Mouse (Mus musculus): Measurements from ENCODE around the gene Ddx20.
A peak's percentile ranks its signal among the peaks of the same experiment; 100 is the strongest.
"Not testable (repeated sequence)": the region's sequence is repeated elsewhere in the genome, so short reads cannot be mapped to it uniquely, and the experiment has no call there.

The Ddx20 gene

GRCm38 (mm10) chr3:105705061-105705549 lies 17.7 kb upstream of the Ddx20 start:
- DNase-seq: peak; percentile 53

- DNase-seq: peak; percentile 86
Measured at GRCm38 (mm10) chr3:105704031-105705008, 16.9 kb upstream of the Ddx20 start, which contains the start of gene Inka2. Gene Inka2, plus strand, starts transcription at chr3:105704599.

GRCm38 (mm10) chr3:105703571-105703970 lies 16.2 kb upstream of the Ddx20 start:
- no peak for DNase-seq

- DNase-seq: peak; percentile 21
Measured at GRCm38 (mm10) chr3:105701399-105701798, 14.0 kb upstream of the Ddx20 start.

- not testable (repeated sequence) for DNase-seq
Measured at GRCm38 (mm10) chr3:105700786-105701185, 13.4 kb upstream of the Ddx20 start.

- DNase-seq: no peak
Measured at GRCm38 (mm10) chr3:105699241-105699933, 12.0 kb upstream of the Ddx20 start.

GRCm38 (mm10) chr3:105698311-105698710 lies 10.9 kb upstream of the Ddx20 start:
- DNase-seq: no peak

- no peak for DNase-seq
Measured at GRCm38 (mm10) chr3:105697148-105697441, 9.7 kb upstream of the Ddx20 start.

GRCm38 (mm10) chr3:105696387-105697147 lies 9.2 kb upstream of the Ddx20 start:
- DNase-seq: no peak

- no peak for DNase-seq
Measured at GRCm38 (mm10) chr3:105695476-105696386, 8.4 kb upstream of the Ddx20 start.

GRCm38 (mm10) chr3:105693327-105694080 lies 6.1 kb upstream of the Ddx20 start:
- no peak for DNase-seq

- DNase-seq: no peak
Measured at GRCm38 (mm10) chr3:105688536-105688935, 1.2 kb upstream of the Ddx20 start.

GRCm38 (mm10) chr3:105686394-105687323 lies 715 bp downstream of the Ddx20 start:
- DNase-seq: no peak

- no peak for DNase-seq
Measured at GRCm38 (mm10) chr3:105680346-105680745, 7.0 kb downstream of the Ddx20 start.

- no peak for DNase-seq
Measured at GRCm38 (mm10) chr3:105675932-105676331, 11.4 kb downstream of the Ddx20 start.

- peak; percentile 83 for DNase-seq
Measured at GRCm38 (mm10) chr3:105674595-105675218, 12.7 kb downstream of the Ddx20 start.

- DNase-seq: no peak
Measured at GRCm38 (mm10) chr3:105670801-105671200, 16.6 kb downstream of the Ddx20 start.

GRCm38 (mm10) chr3:105669776-105670175 lies 17.6 kb downstream of the Ddx20 start:
- no peak for DNase-seq

- no peak for DNase-seq
Measured at GRCm38 (mm10) chr3:105668161-105668560, 19.2 kb downstream of the Ddx20 start.

All from kidney, postnatal 14 days (tissue).